Mouse (Mus musculus): ENCODE measurements around the gene Klf2.
A peak's percentile ranks its signal among the peaks of the same experiment; 100 is the strongest.

The Klf2 gene

GRCm38 (mm10) chr8:72333429-72334143, 14.8 kb downstream of the Klf2 start:
- no peak for ATAC-seq (ENCODE audit: low TSS enrichment)

DNA sequence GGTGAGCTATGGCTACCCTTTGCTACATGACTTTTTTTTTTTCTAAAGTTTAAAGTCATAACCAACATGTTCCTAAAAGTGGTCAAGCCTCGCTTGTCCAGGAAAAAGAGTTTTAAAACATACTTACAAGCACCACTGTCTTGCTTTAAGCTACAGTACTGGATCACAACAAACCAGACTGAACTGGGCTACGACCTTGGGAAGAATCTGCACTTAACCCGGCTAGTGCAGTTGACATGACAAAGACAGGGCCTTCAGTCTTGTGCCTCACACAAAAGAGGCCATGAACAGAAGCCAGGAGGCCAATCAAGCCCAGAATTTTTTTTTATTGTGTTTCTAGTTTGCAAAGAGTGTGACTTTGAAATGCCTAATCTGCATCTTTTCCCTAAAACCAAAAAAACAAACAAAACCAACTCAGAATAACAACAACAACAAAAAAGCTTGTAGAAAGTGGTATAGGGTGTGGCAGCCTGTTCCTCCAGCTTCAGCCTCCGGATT, 15.4 kb downstream of the Klf2 start:
- no peak for ATAC-seq (ENCODE audit: low TSS enrichment)

GRCm38 (mm10) chr8:72336273-72336672, 17.4 kb downstream of the Klf2 start:
- no peak for ATAC-seq (ENCODE audit: low TSS enrichment)

- ATAC-seq (ENCODE audit: low TSS enrichment): no peak
These were observed 18.2 kb downstream of the Klf2 start for GRCm38 (mm10) chr8:72337034-72337433.

DNA sequence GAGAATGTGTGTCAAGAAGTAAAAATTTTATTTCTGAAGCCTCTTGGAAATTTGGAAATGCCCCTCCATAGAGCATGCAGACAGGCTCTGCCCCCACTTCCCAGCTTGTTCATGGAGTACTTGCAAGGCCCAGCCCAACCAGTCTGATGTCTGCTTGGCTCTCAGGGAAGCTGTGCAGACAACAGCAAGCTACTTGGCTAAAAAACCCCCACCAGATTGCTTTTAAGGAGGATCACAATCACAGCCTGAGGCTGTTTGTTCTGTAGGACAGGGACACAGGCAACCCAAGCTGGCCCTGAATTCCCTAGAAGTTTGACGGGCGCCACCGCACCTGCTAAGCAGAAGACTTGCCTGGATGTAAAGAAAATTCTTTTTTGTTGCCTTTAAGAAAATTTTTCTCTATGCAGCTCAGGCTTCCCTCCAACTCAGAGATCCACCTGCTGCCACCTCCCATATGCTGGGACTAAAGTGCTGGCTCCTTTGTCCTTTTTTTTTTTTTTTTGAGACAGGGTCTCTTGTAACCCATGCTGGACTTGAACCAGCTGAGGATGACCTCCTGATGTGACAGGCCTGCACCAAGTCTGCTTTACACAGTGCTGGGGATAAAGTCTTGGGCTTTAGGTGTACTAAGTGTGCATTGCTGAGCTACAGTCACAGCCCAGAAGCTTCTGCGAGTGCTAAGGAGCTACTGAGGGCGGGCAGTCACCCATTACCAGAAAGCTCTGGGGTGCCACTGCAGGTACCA, 23.9 kb downstream of the Klf2 start:
- peak; percentile 25; the same call in 1 of the 2 replicates for ATAC-seq (ENCODE audit: low TSS enrichment)

GRCm38 (mm10) chr8:72343725-72344124, 24.9 kb downstream of the Klf2 start:
- no peak for ATAC-seq (ENCODE audit: low TSS enrichment)

GRCm38 (mm10) chr8:72347553-72347952, 28.7 kb downstream of the Klf2 start:
- no peak for ATAC-seq (ENCODE audit: low TSS enrichment)

DNA sequence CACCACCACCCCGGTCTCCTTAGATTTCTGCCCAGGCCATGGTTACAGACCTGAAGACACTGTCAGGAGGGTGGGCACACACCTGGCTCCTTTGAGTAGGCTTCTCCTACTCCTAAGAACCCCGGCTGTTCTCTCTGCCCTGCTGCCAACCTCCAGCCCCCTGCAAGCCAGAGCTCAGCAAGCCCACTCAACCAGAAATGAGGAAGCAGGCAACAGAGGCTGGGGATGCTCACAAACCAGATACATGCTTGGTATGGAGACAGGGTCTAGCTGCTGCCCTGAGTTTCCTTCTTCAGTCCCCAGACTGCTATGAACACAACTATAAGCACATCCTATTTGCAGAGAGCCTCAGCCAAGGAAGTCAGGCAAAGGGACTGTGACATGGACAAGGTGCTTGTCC, 29.3 kb downstream of the Klf2 start:
- ATAC-seq (ENCODE audit: low TSS enrichment): no peak

DNA sequence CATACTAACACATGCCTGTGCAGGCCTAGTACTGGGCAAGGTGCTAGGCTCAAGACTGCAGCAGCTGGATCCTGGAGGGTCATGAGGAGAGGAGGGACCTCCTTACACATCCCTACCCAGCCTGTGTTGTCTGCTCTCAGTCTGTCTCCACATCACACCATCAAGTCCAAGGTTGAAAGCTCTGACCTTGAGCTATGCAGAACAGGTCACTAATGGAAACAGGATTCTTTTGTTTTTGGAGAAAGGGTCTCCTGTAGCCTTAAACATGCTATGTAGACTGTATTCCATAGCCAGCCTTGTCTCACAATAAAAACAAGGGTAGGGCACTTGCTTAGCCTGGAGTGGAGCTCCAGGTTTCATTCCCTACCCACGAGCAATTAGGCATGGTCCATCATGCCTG, 30.1 kb downstream of the Klf2 start:
- ATAC-seq (ENCODE audit: low TSS enrichment): no peak

GRCm38 (mm10) chr8:72349838-72350237, 31.0 kb downstream of the Klf2 start:
- ATAC-seq (ENCODE audit: low TSS enrichment): peak; percentile 35; the same call in 1 of the 2 replicates

GRCm38 (mm10) chr8:72350727-72351126, 31.9 kb downstream of the Klf2 start:
- no peak for ATAC-seq (ENCODE audit: low TSS enrichment)

- ATAC-seq (ENCODE audit: low TSS enrichment): no peak
These were observed 32.7 kb downstream of the Klf2 start for GRCm38 (mm10) chr8:72351405-72352005.

- peak; percentile 42 for ATAC-seq (ENCODE audit: low TSS enrichment)
These were observed 34.3 kb downstream of the Klf2 start for GRCm38 (mm10) chr8:72352951-72353699.

- no peak for ATAC-seq (ENCODE audit: low TSS enrichment)
These were observed 34.8 kb downstream of the Klf2 start for GRCm38 (mm10) chr8:72353700-72354045.

- no peak for ATAC-seq (ENCODE audit: low TSS enrichment)
These were observed 35.4 kb downstream of the Klf2 start for GRCm38 (mm10) chr8:72354272-72354671.

DNA sequence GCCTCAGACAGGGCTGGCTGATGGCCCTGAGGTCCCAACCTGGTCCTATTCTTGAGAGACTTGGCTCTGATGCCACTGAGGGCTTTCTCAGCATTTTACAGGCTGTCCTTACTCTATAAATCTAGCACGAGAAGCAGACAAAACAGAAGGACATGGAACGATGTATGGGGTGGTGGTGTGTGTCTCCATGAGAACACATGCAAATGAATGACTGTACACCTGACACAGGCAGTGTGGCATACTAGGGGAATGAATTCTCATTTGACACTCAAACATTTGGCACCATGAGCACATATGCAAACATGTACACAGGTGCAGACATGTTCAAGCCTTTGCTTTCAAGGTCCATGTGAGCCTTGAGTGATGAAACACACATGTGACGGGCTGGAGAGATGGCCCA, 37.8 kb downstream of the Klf2 start:
- no peak for ATAC-seq (ENCODE audit: low TSS enrichment)

DNA sequence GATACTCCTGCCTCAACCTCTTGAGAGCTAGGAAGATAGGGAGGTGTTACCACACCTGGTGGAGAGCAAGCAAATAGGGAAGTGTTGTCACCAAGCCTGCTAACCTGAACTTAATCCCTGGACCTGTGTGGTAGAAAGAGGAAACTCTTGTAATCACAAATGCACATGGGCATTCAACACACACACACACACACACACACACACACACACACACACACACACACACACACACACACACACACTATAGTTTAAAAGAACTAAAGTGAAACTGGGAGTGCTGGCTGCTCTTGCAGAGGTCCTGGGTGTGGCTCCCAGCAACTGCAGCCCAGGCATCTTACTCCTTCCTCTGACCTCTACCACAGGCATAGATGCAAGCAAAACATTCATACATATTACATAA, 41.3 kb downstream of the Klf2 start:
- ATAC-seq (ENCODE audit: low TSS enrichment): no peak

- ATAC-seq (ENCODE audit: low TSS enrichment): peak; percentile 72
These were observed 43.9 kb downstream of the Klf2 start for GRCm38 (mm10) chr8:72362754-72363153.

DNA sequence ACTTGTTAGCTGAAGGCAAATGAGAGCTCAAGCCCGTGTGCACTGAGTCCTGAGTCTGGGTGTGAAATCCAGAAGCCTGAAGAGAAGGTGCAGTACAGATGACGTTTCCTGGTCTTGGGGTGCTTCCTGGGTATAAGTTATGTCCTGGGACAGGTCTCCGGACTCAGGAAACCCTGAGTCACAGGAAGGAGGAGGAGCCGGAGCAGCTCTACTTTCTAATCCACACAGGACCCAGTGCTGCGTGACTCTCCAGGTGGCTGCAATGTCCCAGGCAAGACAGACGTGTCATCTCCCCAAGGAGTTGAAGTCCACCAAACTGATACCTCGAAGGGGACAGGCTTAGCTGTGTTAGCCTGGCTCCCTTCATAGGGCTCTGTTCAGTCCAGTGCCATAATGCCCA, 44.6 kb downstream of the Klf2 start:
- no peak for ATAC-seq (ENCODE audit: low TSS enrichment)

DNA sequence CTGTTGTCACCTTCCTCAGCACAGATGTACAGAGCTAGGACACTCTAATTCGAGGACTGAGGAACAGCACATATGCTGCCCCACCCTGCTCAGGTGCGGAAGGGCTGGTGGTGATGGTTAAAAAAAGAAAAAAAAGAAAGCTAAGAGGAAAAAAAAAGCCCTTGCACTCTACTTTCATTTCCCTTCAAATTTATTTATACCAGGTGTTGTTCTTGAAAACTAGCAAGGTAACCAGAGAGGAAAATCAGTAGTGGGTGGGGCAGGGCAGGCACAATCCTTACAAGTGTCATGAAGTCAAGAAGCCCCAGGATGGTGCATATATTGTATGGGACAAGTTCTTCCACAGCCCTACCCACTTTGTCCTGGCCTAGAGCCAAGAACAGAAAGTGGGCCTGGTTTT, 46.2 kb downstream of the Klf2 start:
- no peak for ATAC-seq (ENCODE audit: low TSS enrichment)

DNA sequence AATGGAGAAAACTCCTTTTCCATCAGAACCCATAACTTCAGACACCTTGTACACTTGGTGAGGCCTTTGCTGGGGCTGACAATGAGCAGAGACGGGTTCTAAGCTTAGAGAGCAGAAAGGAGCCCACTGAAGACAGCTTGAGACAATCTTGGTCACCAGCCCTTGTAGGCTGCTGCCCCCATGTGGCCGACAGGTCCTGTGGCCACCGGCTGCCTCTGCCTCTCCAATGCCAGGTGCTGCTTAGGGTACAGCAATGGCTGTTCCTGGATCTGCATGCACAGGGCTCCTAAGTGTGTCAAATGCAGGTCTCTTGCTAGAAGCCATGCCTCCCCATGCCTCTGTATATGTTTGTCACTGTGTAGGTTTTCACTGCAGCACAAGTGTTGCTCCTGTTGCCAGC, 47.0 kb downstream of the Klf2 start:
- peak; percentile 79 for ATAC-seq (ENCODE audit: low TSS enrichment)

GRCm38 (mm10) chr8:72366435-72366834, 47.6 kb downstream of the Klf2 start:
- no peak for ATAC-seq (ENCODE audit: low TSS enrichment)

Data from frontal cortex, adult (tissue).